Mouse (Mus musculus) embryonic fibroblast, embryonic 13.5 days (primary cell): ENCODE results near the gene Lrrc8e. TPM values are rescaled to one million over a fixed set of nuclear protein-coding genes. Genes with fewer than 3 reads are reported as not detected.

Experiments used
- H3K27ac ChIP-seq: 2 replicates; pipeline ENCODE4 v1.5.1; 2012; ENCODE audit warnings: low read length, control low read depth, inconsistent platforms; ENCODE audit not compliant: insufficient read depth
- H3K4me1 ChIP-seq: 2 replicates; pipeline ENCODE4 v1.6.1; 2011; ENCODE audit warnings: low read length; ENCODE audit not compliant: control insufficient read depth, insufficient read depth
- H3K4me3 ChIP-seq: 2 replicates; pipeline ENCODE4 v1.5.1; 2011; ENCODE audit warnings: mild to moderate bottlenecking, control low read depth, low read length; ENCODE audit not compliant: insufficient read depth
- CTCF ChIP-seq: IDR thresholded peaks from 2 replicates; pipeline ENCODE4 v1.5.1; 2011; ENCODE audit warnings: mild to moderate bottlenecking, control low read depth, low read length, moderate library complexity, borderline replicate concordance; ENCODE audit not compliant: insufficient read depth
- POLR2A ChIP-seq: IDR thresholded peaks from 2 replicates; pipeline ENCODE4 v1.6.1; 2011; ENCODE audit warnings: low read depth, mild to moderate bottlenecking, control low read depth, low read length, moderate library complexity
- polyA plus RNA-seq: library from polyadenylated mRNA; stranded (reverse); fragments of >200 nt; gene quantifications from 2 replicates; pipeline ENCODE4 v1.2.4, GENCODE M21; 2011; ENCODE audit warnings: low read depth; ENCODE audit not compliant: missing spikeins, insufficient read length

Lrrc8e gene
- polyA plus RNA-seq, 1 experiment, result 1.7 TPM

GRCm38 (mm10) chr8:4205246-4206123 lies 21.1 kb upstream of the Lrrc8e start:
- TF ChIP-seq POLR2A (no peak), CTCF (no peak)

GRCm38 (mm10) chr8:4206182-4207015 lies 20.2 kb upstream of the Lrrc8e start:
- H3K4me3 ChIP-seq, result no peak overlapping the region
- H3K4me1 ChIP-seq, result no peaks in the 10 kb centered on the region
- TF ChIP-seq CTCF, result no peak
- TF ChIP-seq POLR2A, result no peak
- no peak overlapping the region for H3K27ac ChIP-seq

More at GRCm38 (mm10) chr8:4205246-4206123, 21.1 kb upstream of the Lrrc8e start:
- H3K4me3 ChIP-seq, result no peak overlapping the region
- H3K27ac ChIP-seq, result no peak overlapping the region
- H3K4me1 ChIP-seq, result no peaks in the 10 kb centered on the region

GRCm38 (mm10) chr8:4207016-4207350 lies 19.6 kb upstream of the Lrrc8e start:
- H3K4me1 ChIP-seq, result no peaks in the 10 kb centered on the region
- no peak for TF ChIP-seq CTCF
- TF ChIP-seq POLR2A, result no peak
- no peak overlapping the region for H3K4me3 ChIP-seq
- no peak overlapping the region for H3K27ac ChIP-seq

GRCm38 (mm10) chr8:4211097-4211496 lies 15.5 kb upstream of the Lrrc8e start:
- no peak overlapping the region for H3K27ac ChIP-seq
- H3K4me1 ChIP-seq, result no peaks in the 10 kb centered on the region
- TF ChIP-seq POLR2A (no peak), CTCF (no peak)
- H3K4me3 ChIP-seq, result no peak overlapping the region

- Histone ChIP-seq H3K4me1 (no peaks in the 10 kb centered on the region), H3K4me3 (no peak overlapping the region; the same call in 1 of the 2 replicates), H3K27ac (no peak overlapping the region)
- TF ChIP-seq POLR2A (no peak), CTCF (no peak)
These were observed 13.8 kb upstream of the Lrrc8e start for GRCm38 (mm10) chr8:4212809-4213209.

- H3K27ac ChIP-seq, result no peak overlapping the region
- no peak overlapping the region for H3K4me3 ChIP-seq
- H3K4me1 ChIP-seq, result no peaks in the 10 kb centered on the region
- no peak for TF ChIP-seq CTCF
- TF ChIP-seq POLR2A, result no peak
These were observed 13.2 kb upstream of the Lrrc8e start for GRCm38 (mm10) chr8:4213210-4214005.

- Histone ChIP-seq H3K27ac (no peak overlapping the region), H3K4me1 (no peaks in the 10 kb centered on the region), H3K4me3 (no peak overlapping the region)
- TF ChIP-seq CTCF, result no peak
- TF ChIP-seq POLR2A, result no peak
These were observed 12.3 kb upstream of the Lrrc8e start for GRCm38 (mm10) chr8:4214006-4214980.

- Histone ChIP-seq H3K27ac (no peak overlapping the region), H3K4me3 (no peak overlapping the region), H3K4me1 (no peaks in the 10 kb centered on the region)
- TF ChIP-seq CTCF, result no peak
- no peak for TF ChIP-seq POLR2A
These were observed 10.3 kb upstream of the Lrrc8e start for GRCm38 (mm10) chr8:4216296-4216695.
